Mouse (Mus musculus): ENCODE data around the gene Snx7. TPM values are rescaled to one million over a fixed set of nuclear protein-coding genes. Genes with fewer than 3 reads are reported as not detected.
A peak's percentile ranks its signal among the peaks of the same experiment; 100 is the strongest.

The Snx7 gene
- 1.6 to 2.8 TPM in 2 of 3 replicates, not detected in the other for total RNA-seq (2017)

GRCm38 (mm10) chr3:117868637-117869323 lies at the start of gene Snx7:
Snx7 (minus strand) TSS chr3:117868936.
- peak; percentile 43; the same call in 1 of the 2 replicates for ATAC-seq (replicated peaks; ENCODE audit: insufficient number of reproducible peaks, low FRiP score, low TSS enrichment, poor library complexity, severe bottlenecking)

- ATAC-seq (replicated peaks; ENCODE audit: insufficient number of reproducible peaks, low FRiP score, low TSS enrichment, poor library complexity, severe bottlenecking), result no peak
Measured at GRCm38 (mm10) chr3:117915420-117915819, 46.7 kb upstream of the Snx7 start.

DNA sequence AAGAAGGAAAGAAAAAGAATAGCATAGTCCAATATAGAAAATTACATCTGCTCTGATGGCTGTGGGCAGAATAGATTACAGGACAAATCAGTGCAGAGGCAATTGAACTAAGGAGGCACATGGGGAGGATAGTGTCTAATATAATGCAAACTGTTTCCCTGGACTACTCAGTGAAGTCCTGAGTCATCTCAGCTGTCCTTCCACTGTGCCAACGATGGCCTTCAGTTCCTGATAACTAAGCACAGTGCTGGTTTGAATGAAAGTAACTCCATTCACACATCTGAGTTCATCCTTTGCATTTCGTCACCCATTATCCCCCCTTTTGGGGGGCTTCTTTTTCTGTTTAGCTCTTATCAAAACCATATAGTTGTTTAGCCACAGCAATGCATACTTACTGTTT lies 25.0 kb upstream of the Snx7 start:
- ATAC-seq (replicated peaks; ENCODE audit: insufficient number of reproducible peaks, low FRiP score, low TSS enrichment, poor library complexity, severe bottlenecking), result no peak

DNA sequence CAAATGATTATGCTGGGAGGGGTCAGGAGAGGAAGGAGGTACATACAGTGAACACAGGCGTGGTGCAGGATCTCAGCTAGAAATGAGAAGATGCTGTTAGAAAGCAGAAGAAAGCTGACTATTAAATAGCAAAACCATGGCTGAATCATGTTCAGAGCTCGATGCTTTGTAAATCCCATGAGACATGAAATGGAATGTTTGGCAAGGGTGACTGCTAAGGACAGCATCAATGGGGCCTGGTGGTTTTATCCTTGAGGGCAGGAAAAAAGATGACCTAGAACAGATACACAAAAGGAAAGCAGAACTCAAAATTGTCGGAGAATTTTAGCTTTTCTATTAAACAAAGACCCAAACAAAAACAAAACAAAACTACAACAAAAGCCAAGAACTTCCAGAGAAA lies 6.7 kb upstream of the Snx7 start:
- no peak for ATAC-seq (replicated peaks; ENCODE audit: insufficient number of reproducible peaks, low FRiP score, low TSS enrichment, poor library complexity, severe bottlenecking)

DNA sequence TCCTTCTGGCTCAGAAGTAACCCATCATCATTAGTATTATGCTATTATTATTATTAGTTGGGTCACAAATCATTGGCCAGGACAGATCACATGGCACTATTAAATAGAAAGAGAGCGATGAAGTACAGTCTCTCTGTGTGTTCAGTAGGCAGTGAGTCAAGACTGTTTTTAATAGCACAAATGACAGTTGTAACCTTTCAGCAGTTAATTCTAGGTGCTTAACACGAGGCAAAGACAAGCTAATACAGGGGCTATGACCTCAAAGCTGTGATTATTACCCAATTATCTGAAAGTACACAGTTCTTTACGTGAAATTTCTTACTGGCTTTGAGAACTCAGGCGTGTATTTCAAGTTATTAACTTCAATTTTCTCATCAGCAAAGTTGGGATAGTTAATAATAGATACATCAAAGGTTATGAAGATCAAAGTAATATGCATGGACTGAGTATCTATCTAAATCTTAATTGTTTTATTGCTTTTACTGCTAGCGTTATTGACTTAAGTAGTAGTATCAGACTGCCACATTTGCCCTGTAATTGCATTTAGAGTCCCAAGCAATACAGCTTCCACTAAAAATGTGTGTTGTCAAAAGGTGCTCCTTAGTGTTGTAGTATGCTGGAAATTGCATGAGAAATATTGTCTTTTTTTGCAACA lies 4.6 kb upstream of the Snx7 start:
- ATAC-seq (replicated peaks; ENCODE audit: insufficient number of reproducible peaks, low FRiP score, low TSS enrichment, poor library complexity, severe bottlenecking), result no peak

DNA sequence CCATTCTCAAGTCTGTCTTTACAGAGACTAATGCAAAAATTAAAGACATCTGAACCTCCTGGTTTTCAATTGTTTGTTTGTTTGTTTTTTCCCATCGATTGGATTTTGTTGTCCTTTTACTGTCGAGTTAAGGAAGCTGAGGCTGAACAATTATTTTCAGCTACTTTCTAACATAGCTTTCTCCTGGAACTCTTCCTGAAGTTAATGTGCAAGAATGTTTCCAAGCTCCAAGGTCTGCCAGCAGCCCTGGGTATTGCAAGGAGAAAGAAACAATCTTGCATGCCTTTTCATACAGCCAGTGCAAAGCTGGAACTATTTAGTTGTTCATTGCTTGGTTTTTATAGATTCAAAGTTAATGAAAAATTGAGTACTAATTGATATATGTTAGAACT lies 584 bp upstream of the Snx7 start:
- ATAC-seq (replicated peaks; ENCODE audit: insufficient number of reproducible peaks, low FRiP score, low TSS enrichment, poor library complexity, severe bottlenecking), result no peak

- ATAC-seq (replicated peaks; ENCODE audit: insufficient number of reproducible peaks, low FRiP score, low TSS enrichment, poor library complexity, severe bottlenecking), result no peak
Measured at GRCm38 (mm10) chr3:117868091-117868490, 645 bp downstream of the Snx7 start.

DNA sequence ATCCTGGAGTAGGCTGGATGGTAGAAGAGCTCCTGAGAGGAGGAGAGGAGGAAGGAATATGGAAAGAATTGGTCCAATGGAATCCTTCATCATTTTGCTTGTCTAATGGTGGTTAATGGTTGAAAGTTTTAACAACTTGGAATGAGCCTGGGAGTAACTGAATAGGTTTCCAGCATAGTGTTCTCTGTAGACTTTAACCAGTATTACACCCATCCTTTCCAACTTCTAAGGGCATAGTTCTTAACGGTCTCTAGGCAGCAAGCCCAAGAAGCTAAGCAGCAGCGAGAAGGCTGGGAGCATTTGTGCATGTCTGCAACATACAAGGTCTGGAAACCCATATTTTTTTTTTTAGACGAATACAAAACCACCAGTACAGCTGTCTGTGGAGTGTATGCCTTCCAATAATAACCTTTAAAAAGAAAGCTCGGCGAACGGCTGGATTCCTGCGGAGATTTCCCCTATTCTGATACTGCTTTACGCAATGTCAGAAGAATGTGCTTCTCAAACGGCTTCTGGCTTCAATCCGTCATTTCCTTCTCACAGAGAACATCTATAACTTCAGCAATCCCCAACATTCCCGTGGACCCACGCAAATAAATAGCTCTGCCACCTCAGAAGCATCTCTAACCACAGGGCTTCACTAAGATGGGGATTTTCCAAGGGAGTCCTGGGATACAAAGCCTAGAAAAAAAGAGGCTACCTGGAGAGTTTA lies 1.9 kb downstream of the Snx7 start:
- no peak for ATAC-seq (replicated peaks; ENCODE audit: insufficient number of reproducible peaks, low FRiP score, low TSS enrichment, poor library complexity, severe bottlenecking)

GRCm38 (mm10) chr3:117865621-117866020 lies 3.1 kb downstream of the Snx7 start:
- no peak for ATAC-seq (replicated peaks; ENCODE audit: insufficient number of reproducible peaks, low FRiP score, low TSS enrichment, poor library complexity, severe bottlenecking)

GRCm38 (mm10) chr3:117862951-117863350 lies 5.8 kb downstream of the Snx7 start:
- no peak for ATAC-seq (replicated peaks; ENCODE audit: insufficient number of reproducible peaks, low FRiP score, low TSS enrichment, poor library complexity, severe bottlenecking)

GRCm38 (mm10) chr3:117861977-117862434 lies 6.7 kb downstream of the Snx7 start:
- no peak for ATAC-seq (replicated peaks; ENCODE audit: insufficient number of reproducible peaks, low FRiP score, low TSS enrichment, poor library complexity, severe bottlenecking)

GRCm38 (mm10) chr3:117858996-117859395 lies 9.7 kb downstream of the Snx7 start:
- no peak for ATAC-seq (replicated peaks; ENCODE audit: insufficient number of reproducible peaks, low FRiP score, low TSS enrichment, poor library complexity, severe bottlenecking)

- no peak for ATAC-seq (replicated peaks; ENCODE audit: insufficient number of reproducible peaks, low FRiP score, low TSS enrichment, poor library complexity, severe bottlenecking)
Measured at GRCm38 (mm10) chr3:117853729-117854128, 15.0 kb downstream of the Snx7 start.

DNA sequence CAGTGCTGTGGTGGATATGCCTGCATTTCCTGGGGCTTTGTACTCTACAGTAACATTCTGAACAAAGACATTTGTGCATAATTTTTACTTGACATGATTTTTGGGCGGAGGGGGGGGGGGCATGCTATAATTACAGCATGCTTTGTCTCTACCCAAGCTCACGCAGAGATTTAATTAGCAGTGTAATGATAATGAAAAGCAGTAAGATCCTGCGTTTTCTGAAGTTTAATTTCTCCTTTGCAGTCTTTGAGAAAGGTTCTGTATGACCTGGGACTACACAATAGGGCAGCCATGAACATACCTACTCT lies 16.7 kb downstream of the Snx7 start:
- ATAC-seq (replicated peaks; ENCODE audit: insufficient number of reproducible peaks, low FRiP score, low TSS enrichment, poor library complexity, severe bottlenecking), result no peak

GRCm38 (mm10) chr3:117851278-117852053 lies 17.3 kb downstream of the Snx7 start:
- ATAC-seq (replicated peaks; ENCODE audit: insufficient number of reproducible peaks, low FRiP score, low TSS enrichment, poor library complexity, severe bottlenecking), result no peak

DNA sequence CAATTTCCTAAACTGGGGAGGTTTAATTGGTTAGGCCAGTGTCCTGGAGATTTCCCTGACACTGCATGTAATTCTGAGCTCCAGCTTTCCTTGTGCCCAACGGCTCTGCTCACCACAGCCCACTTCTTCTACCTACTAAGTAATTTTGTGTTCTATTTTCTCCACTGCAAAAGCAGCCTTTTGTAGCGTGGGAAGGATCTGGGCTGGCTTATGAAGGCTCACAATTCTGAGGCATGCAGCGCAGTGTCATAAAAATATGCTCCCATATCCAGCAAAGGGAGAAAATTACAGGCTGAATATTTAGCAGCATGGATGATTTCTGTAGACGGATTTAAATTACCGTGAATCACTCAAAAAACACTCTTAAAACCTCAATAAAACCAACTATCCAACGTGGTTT lies 19.9 kb downstream of the Snx7 start:
- ATAC-seq (replicated peaks; ENCODE audit: insufficient number of reproducible peaks, low FRiP score, low TSS enrichment, poor library complexity, severe bottlenecking), result no peak

DNA sequence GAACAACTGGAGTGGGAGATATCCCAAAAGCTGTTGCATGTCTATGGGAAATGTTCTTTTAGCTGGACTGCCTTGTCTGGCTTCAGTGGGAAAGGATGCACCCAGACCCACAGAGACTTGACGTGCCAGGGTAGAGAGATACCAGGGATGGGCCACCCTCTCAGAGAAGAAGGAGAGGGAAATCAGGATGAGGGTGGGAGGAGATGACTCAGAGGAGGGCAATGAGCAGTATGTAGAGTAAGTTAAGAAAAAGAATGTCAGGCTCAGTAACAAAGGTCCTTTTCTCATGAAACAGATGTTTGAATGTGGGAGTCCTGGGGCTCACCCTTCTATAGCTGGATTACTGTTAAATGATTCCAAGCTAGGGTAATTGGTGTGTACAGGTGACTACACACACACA lies 26.1 kb downstream of the Snx7 start:
- no peak for ATAC-seq (replicated peaks; ENCODE audit: insufficient number of reproducible peaks, low FRiP score, low TSS enrichment, poor library complexity, severe bottlenecking)

DNA sequence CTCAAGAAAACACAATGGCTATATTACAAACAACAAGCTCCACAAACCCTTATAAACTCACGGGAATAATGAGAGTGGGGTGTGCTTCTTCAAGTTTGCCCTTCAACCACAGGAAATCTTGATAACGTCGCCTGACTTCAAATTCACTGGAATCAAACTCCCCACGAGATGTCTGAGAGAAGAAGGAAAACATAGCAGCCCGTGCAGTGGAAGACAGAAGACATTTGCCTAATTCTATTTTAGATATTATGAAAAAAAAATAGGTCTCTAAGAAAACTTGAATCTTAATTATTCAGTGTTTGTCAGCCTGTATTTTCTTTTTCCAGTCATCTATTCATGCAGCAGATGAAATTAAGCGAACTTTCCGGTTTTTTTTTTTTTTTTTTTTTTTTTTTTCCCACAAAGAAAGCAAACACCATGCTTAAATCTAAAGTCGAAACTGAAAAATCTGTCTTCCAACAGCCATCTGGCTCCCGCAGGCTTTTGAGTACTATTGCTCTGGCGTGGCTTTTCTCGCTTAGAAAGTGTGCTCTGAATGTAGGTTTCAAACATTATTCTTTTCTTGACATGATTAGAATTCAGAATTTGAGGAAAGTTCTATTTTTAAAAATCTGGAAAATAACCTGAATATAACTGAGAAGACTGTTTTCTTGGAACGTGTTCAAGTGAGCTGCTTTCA lies 28.7 kb downstream of the Snx7 start:
- ATAC-seq (replicated peaks; ENCODE audit: insufficient number of reproducible peaks, low FRiP score, low TSS enrichment, poor library complexity, severe bottlenecking), result no peak

GRCm38 (mm10) chr3:117838020-117838419 lies 30.7 kb downstream of the Snx7 start:
- ATAC-seq (replicated peaks; ENCODE audit: insufficient number of reproducible peaks, low FRiP score, low TSS enrichment, poor library complexity, severe bottlenecking), result no peak
